Mouse (Mus musculus) intestine, embryonic 14.5 days (tissue): ENCODE results near the gene Ccdc27. TPM values are rescaled to one million over a fixed set of nuclear protein-coding genes. Genes with fewer than 3 reads are reported as not detected.

Experiments used
- ATAC-seq: fragments of 200-750 bp; cut with Nextera tagmentation; replicated peaks from 2 replicates; pipeline ENCODE4 v1.8.0; 2017; ENCODE audit warnings: low read depth, moderate number of reproducible peaks, moderate TSS enrichment, moderate library complexity; ENCODE audit not compliant: low FRiP score, low TSS enrichment
- DNase-seq: peaks from one replicate; pipeline ENCODE4 v3.0.0-alpha.2; 2018; ENCODE audit warnings: low spot score
- H3K27ac ChIP-seq: fragments of 300-500 bp; sonication (generic); 2 replicates; pipeline ENCODE4 v1.5.1; 2014; ENCODE audit warnings: low read depth, mild to moderate bottlenecking, control low read depth
- H3K27me3 ChIP-seq: fragments of 300-500 bp; sonication (generic); replicated peaks from 2 replicates; pipeline ENCODE4 v1.6.1; 2014; ENCODE audit warnings: low read length, control low read depth; ENCODE audit not compliant: control insufficient read depth, insufficient read depth
- H3K36me3 ChIP-seq: fragments of 300-500 bp; sonication (generic); 2 replicates; pipeline ENCODE4 v1.6.1; 2014; ENCODE audit warnings: low read length, control low read depth; ENCODE audit not compliant: control insufficient read depth, insufficient read depth
- H3K4me1 ChIP-seq: fragments of 300-500 bp; sonication (generic); replicated peaks from 2 replicates; pipeline ENCODE4 v1.6.1; 2014; ENCODE audit warnings: low read length, control low read depth, mixed read lengths; ENCODE audit not compliant: control insufficient read depth, insufficient read depth
- H3K4me2 ChIP-seq: fragments of 300-500 bp; sonication (generic); 2 replicates; pipeline ENCODE4 v1.6.1; 2014; ENCODE audit warnings: low read length
- H3K4me3 ChIP-seq: fragments of 300-500 bp; sonication (generic); 2 replicates; pipeline ENCODE4 v1.5.1; 2014; ENCODE audit warnings: low read depth, low read length, control low read depth, mixed read lengths
- H3K9ac ChIP-seq: fragments of 300-500 bp; sonication (generic); 2 replicates; pipeline ENCODE4 v1.6.1; 2014; ENCODE audit warnings: mild to moderate bottlenecking, low read length
- H3K9me3 ChIP-seq: fragments of 300-500 bp; sonication (generic); 2 replicates; pipeline ENCODE4 v1.6.1; 2016; ENCODE audit warnings: low read length, control low read depth; ENCODE audit not compliant: control insufficient read depth
- WGBS: fragments of 180-500 bp; shearing (Covaris S2); extraction: QIAGEN DNeasy Blood & Tissue Kit; methylation state at CpG from one replicate; pipeline ENCODE4 v1.1.7; 2014; 5-methylcytosine and 5-hydroxymethylcytosine counted together
- polyA plus RNA-seq: library from polyadenylated mRNA; unstranded; fragments of >200 nt; fragmentation: Nextera tagmentation; extraction: Ambion mirVana; gene quantifications from 2 replicates; pipeline ENCODE4 v1.2.1, GENCODE M21; 2014

The Ccdc27 gene
- polyA plus RNA-seq, 1 experiment from 2014 or later, result not detected

DNA sequence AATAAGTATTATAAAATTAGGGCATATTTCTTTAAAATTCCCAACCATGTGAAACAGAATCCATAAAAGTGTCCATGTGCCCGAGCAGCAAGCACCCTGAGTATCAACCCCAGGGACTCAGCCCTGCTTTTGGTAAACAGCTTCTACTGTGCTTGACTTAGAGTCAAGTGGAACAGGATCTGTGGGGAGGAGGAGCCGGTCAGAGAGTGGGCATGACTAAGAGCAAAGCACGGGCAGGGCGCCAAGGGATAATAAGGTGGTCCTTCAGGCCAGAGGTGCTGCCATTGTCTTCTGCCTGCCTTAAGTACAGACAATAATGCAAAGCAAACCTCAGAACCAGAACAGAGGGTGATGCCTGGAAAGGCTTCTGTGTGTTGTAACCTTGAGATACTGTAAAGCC is 34.7 kb downstream of the Ccdc27 start:
- H3K4me3 ChIP-seq, result no peak overlapping the region
- H3K27ac ChIP-seq, result no peak overlapping the region
- no peak for DNase-seq
- H3K27me3 ChIP-seq, result no peaks in the 10 kb centered on the region
- no peak overlapping the region for H3K9ac ChIP-seq
- no peak for ATAC-seq
- WGBS, result 68% methylated on average over 4 of the region's 4 CpGs
- peaks cover 37% of the 10 kb centered on the region for H3K36me3 ChIP-seq
- no peak overlapping the region for H3K4me2 ChIP-seq
- H3K9me3 ChIP-seq, result no peaks in the 10 kb centered on the region
- peaks cover 6% of the 10 kb centered on the region for H3K4me1 ChIP-seq

- H3K9me3 ChIP-seq, result no peaks in the 10 kb centered on the region
- peaks cover 44% of the 10 kb centered on the region for H3K36me3 ChIP-seq
- H3K4me2 ChIP-seq, result no peak overlapping the region
- no peak overlapping the region for H3K4me3 ChIP-seq
- H3K9ac ChIP-seq, result no peak overlapping the region
- 86% methylated on average over 6 of the region's 6 CpGs for WGBS
- 0 out of 2 replicates have a peak, but pooled peaks cover 2% of the 10 kb centered on the region for H3K4me1 ChIP-seq
- H3K27me3 ChIP-seq, result no peaks in the 10 kb centered on the region
- ATAC-seq, result no peak
- no peak for DNase-seq
- no peak overlapping the region for H3K27ac ChIP-seq
These were observed 36.2 kb downstream of the Ccdc27 start for GRCm38 (mm10) chr4:154006264-154006663.

- DNase-seq, result no peak
- H3K27ac ChIP-seq, result no peak overlapping the region
- 89% methylated on average over 5 of the region's 5 CpGs for WGBS
- H3K4me3 ChIP-seq, result no peak overlapping the region
- H3K4me1 ChIP-seq, result no peaks in the 10 kb centered on the region
- no peak overlapping the region for H3K4me2 ChIP-seq
- H3K9ac ChIP-seq, result no peak overlapping the region
- peaks cover 44% of the 10 kb centered on the region for H3K36me3 ChIP-seq
- no peaks in the 10 kb centered on the region for H3K27me3 ChIP-seq
- no peaks in the 10 kb centered on the region for H3K9me3 ChIP-seq
- no peak for ATAC-seq
These were observed 37.0 kb downstream of the Ccdc27 start for GRCm38 (mm10) chr4:154005488-154005887.

DNA sequence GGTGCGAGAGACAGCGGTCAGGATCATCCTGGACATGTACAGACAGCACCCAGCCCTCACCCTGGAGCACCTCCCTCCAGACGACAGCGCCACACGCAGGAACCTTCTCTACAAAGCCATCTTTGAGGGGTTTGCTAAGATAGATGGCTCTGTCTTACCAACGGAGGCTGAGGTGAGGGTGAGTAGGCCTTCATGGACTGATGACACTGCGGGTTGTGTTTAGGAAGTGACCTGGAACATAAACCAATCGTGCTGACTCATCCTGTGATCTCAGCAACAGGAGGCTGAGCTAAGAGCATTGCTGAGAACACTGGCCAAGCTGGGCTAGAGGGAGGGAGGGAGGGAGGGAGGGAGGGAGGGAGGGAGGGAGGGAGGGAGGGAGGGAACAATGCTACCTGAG is 49.0 kb downstream of the Ccdc27 start:
- H3K4me1 ChIP-seq, result no peaks in the 10 kb centered on the region
- no peaks in the 10 kb centered on the region for H3K9me3 ChIP-seq
- H3K4me3 ChIP-seq, result no peak overlapping the region
- no peak overlapping the region for H3K27ac ChIP-seq
- WGBS, result 92% methylated on average over 8 of the region's 8 CpGs
- H3K36me3 ChIP-seq, result peaks cover 89% of the 10 kb centered on the region
- no peak overlapping the region for H3K4me2 ChIP-seq
- H3K27me3 ChIP-seq, result no peaks in the 10 kb centered on the region
- no peak for ATAC-seq
- no peak overlapping the region for H3K9ac ChIP-seq
- no peak for DNase-seq

DNA sequence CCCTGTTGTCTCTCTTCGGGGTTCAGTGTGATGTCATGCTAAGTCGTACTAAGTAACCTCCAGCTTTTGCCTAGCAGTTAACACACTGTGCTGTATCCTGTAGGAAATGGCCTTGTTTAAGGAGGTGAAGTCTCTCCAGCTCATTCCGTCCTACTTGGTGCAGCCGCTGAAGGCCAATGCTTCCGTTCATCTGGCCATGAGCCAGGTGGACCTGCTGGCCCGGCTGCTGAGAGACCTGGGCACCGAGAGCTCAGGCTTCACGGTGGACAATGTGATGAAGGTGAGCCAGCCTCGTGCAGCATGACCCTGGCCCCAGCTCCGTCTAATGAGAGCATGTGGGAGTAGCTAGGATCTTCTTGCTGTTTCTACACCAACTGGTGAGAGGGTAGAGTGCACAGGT is 49.8 kb downstream of the Ccdc27 start:
- no peak overlapping the region for H3K4me3 ChIP-seq
- 92% methylated on average over 10 of the region's 10 CpGs for WGBS
- no peaks in the 10 kb centered on the region for H3K4me1 ChIP-seq
- no peak overlapping the region for H3K4me2 ChIP-seq
- H3K27ac ChIP-seq, result no peak overlapping the region
- DNase-seq (no peak), ATAC-seq (no peak)
- H3K9ac ChIP-seq, result no peak overlapping the region
- H3K36me3 ChIP-seq, result peaks cover 89% of the 10 kb centered on the region
- H3K27me3 ChIP-seq, result no peaks in the 10 kb centered on the region
- no peaks in the 10 kb centered on the region for H3K9me3 ChIP-seq

DNA sequence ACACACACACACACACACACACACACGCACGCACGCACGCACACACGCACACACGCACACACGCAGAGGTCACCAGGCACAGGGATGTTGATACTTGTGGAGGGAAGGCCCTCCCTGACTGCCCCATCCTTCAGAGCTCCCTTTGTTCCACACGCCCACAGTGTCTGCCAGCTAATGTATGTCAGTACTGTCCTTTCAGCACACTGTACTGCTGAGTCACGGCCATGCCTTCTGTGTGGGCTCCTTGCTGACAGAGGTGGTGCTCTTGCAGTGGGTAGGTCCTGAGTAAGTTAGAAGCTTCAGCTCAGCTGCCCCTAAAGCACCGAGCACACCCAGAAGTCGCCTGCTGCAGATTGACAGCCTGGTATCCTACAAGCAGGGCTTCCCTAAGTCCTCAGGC is 62.0 kb downstream of the Ccdc27 start:
- H3K4me1 ChIP-seq, result peaks cover 10% of the 10 kb centered on the region
- ATAC-seq (no peak), DNase-seq (no peak)
- H3K4me3 ChIP-seq, result no peak overlapping the region
- peaks cover 63% of the 10 kb centered on the region for H3K36me3 ChIP-seq
- H3K27ac ChIP-seq, result no peak overlapping the region
- no peak overlapping the region for H3K4me2 ChIP-seq
- WGBS, result 91% methylated on average over 11 of the region's 11 CpGs
- no peaks in the 10 kb centered on the region for H3K27me3 ChIP-seq
- H3K9me3 ChIP-seq, result 0 out of 2 replicates have a peak, but pooled peaks cover 2% of the 10 kb centered on the region
- no peak overlapping the region for H3K9ac ChIP-seq

- H3K27me3 ChIP-seq, result no peaks in the 10 kb centered on the region
- H3K27ac ChIP-seq, result no peak overlapping the region
- WGBS, result 88% methylated on average over 10 of the region's 10 CpGs
- H3K9me3 ChIP-seq, result no peaks in the 10 kb centered on the region
- peaks cover 50% of the 10 kb centered on the region for H3K36me3 ChIP-seq
- H3K9ac ChIP-seq, result no peak overlapping the region
- H3K4me2 ChIP-seq, result no peak overlapping the region
- no peak overlapping the region for H3K4me3 ChIP-seq
- DNase-seq (no peak), ATAC-seq (no peak)
- H3K4me1 ChIP-seq, result peaks cover 10% of the 10 kb centered on the region
These were observed 63.2 kb downstream of the Ccdc27 start for GRCm38 (mm10) chr4:153979243-153979642.

Other genes starting within 250 kb of the Ccdc27 start
- gene A430005L14Rik, start 85.4 kb downstream of the Ccdc27 start, polyA plus RNA-seq, result 74.0 and 76.1 TPM in 2 replicates
- gene Dffb, start 67.6 kb downstream of the Ccdc27 start, polyA plus RNA-seq, result 12.1 and 15.1 TPM in 2 replicates
- 13.9 and 14.8 TPM in 2 replicates for gene Cep104, start 67.5 kb downstream of the Ccdc27 start, polyA plus RNA-seq
- 14.2 and 14.9 TPM in 2 replicates for gene Lrrc47, start 30.9 kb downstream of the Ccdc27 start, polyA plus RNA-seq
- 102 and 112 TPM in 2 replicates for gene Smim1, start 16.4 kb downstream of the Ccdc27 start, polyA plus RNA-seq
- gene Trp73, start 97.5 kb upstream of the Ccdc27 start, polyA plus RNA-seq, result 0.19 and 0.20 TPM in 2 replicates
- gene Wrap73, start 99.7 kb upstream of the Ccdc27 start, polyA plus RNA-seq, result 32.7 and 37.4 TPM in 2 replicates
- 125 and 133 TPM in 2 replicates for gene Tprgl, start 118.0 kb upstream of the Ccdc27 start, polyA plus RNA-seq
- gene Megf6, start 128.1 kb upstream of the Ccdc27 start, polyA plus RNA-seq, result 16.1 and 17.1 TPM in 2 replicates